Mouse (Mus musculus) olfactory bulb, adult 2 months (tissue): ENCODE results near the gene Mrps5.

Source experiments
- CTCF ChIP-seq: fragments of 200-500 bp; IDR thresholded peaks from 2 replicates; pipeline ENCODE4 v1.5.1; 2012; ENCODE audit warnings: low read depth, mild to moderate bottlenecking, low read length, moderate library complexity; ENCODE audit not compliant: insufficient read depth
- POLR2A ChIP-seq: fragments of 200-500 bp; IDR thresholded peaks from 2 replicates; pipeline ENCODE4 v1.6.1; 2012; ENCODE audit warnings: mild to moderate bottlenecking, low read depth, low read length, moderate library complexity; ENCODE audit not compliant: insufficient read depth

DNA sequence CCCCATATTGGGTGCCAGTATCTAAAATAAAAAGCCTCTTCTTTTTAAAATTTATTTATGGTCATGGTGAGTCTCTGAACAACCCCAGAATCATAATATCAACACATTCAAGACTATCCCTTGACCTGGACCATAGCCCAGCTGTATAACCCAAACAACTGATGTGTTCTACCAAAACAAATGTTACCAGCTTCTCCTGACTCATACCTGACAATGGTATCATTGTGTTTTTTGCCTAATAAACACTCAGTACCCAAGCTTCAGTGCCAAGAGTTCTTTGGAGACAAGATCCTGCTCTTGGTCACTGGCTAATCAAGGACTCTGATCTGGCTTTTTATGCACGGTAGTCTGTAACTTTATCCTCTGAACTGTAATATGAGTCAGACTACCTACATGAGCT, 13.7 kb upstream of the Mrps5 start:
- TF ChIP-seq CTCF (no peak), POLR2A (no peak)
